Mouse (Mus musculus) olfactory bulb, adult 2 months (tissue): ENCODE results near the gene Gpr62.

Experiments used
- CTCF ChIP-seq: fragments of 200-500 bp; IDR thresholded peaks from 2 replicates; pipeline ENCODE4 v1.5.1; 2012; ENCODE audit warnings: low read depth, mild to moderate bottlenecking, low read length, moderate library complexity; ENCODE audit not compliant: insufficient read depth
- POLR2A ChIP-seq: fragments of 200-500 bp; IDR thresholded peaks from 2 replicates; pipeline ENCODE4 v1.6.1; 2012; ENCODE audit warnings: mild to moderate bottlenecking, low read depth, low read length, moderate library complexity; ENCODE audit not compliant: insufficient read depth

DNA sequence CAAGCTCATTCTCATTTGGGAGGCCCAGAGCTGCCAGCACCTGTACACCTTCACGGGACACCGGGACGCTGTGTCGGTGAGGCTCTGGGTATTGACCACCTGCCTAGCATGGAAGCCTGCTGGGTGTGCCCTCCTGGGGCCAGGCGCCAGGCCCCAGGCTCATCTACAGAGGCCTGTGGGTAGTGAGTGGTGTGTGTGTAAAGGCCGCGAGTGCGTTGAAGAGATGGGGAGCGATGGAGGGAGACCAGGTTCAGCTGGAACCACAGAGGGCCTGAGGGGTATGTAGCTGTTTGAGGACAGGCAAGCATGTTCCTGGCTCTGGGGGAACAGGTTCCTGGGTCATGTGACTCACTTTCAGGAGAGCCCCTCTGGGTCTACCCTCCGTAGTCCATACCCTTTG lies 17.4 kb upstream of the Gpr62 start:
- no peak for TF ChIP-seq POLR2A
- no peak for TF ChIP-seq CTCF
